Mouse (Mus musculus) CD8-positive naive resting alpha-beta T cell, adult 57 days (primary cell): ENCODE results near the gene Rora. TPM values are rescaled to one million over a fixed set of nuclear protein-coding genes. Genes with fewer than 3 reads are reported as not detected.

ENCODE experiments used
- total RNA-seq: library from RNA; stranded (reverse); gene quantifications from one replicate; pipeline ENCODE4 v1.2.4, GENCODE M21; 2023

Gene Rora
- 12.5 TPM for total RNA-seq

DNA sequence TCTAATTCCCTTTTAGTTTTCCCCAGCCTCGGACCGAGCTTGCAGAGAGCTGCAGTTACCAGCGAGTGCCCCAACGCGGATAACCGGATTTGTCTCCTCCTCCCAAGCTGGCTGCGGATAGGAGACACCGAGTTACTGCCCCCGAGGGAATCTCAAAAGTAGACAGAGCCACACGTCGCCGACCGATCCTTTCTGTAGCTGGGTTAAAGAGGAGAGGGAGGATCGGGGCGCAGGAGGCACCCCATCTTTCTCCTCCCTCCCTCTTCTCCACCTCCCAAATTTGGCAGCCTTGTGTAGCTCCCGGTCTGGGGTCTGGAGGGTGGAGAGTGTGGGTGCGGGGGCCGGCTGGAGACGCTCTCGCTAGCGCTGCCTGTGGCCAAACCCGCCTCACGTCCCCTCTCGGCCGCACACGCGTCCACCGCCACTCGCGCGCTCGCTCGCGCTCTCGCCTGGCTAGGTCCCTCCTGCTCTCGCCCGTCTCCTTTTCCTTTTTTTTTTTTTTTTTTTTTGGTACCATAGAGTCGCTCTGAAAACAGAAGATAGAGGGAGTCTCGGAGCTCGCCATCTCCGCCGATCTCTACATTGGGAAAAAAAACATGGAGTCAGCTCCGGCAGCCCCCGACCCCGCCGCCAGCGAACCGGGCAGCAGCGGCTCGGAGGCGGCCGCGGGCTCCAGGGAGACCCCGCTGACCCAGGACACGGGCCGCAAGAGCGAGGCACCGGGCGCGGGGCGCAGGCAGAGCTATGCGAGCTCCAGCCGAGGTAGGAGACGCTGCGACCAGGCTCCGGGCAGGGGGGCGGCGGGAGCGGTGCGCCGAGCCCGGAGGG lies at the start of gene Rora:
Gene Rora, plus strand, starts transcription at position 576 of the 828 bp plus-strand sequence.

DNA sequence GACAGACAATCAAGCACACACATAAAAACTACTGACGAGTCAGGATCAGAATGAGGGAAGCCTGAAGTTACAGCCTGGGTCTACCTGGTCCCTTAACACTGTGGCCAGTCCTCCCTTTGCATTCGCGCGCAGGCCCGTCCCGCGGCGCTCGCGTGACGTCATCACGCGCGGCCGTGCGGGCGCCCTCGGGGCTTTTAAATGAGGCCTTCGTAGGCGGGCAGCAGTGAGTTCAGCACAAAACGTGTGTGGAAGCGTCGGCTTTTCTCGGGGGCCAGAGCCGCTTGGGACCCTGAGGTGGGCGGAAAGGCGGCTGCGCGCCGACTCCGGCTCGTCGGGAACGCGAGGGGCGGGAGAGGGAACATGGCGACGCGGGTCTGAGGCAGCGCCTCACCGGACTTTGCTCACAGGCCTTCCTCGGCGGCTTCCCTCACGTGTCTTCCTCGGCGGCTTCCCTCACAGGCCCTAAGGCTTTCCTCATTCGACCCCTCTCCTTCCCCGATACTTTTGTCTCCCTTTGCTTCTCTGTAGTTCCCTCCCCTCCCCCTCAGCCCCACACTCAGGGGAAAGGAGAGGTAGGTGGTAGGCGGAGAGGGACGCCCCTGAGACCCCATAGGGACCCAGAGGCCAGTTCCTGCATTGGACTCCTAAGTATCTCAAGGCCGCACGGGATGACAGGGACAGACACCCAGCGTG lies 744.3 kb downstream of the Rora start, which contains the start of gene Ice2:
Gene Ice2, plus strand, starts transcription at position 147 of the 693 bp plus-strand sequence.

